Comparison of ENCODE assay signal across 8 mouse cellular contexts in genomic region chr7:122445056-122445455, GRCm38 (mm10).
DNase-seq lines count a peak whose midpoint lies in the region; ATAC-seq and TF ChIP-seq lines count a peak whose summit lies in the region.

No protein-coding gene starts in this region.

- peak; percentile 71 for TF ChIP-seq CTCF in lung, postnatal 0 days (IDR thresholded peaks at IDR 0.05)

- H3K27me3 ChIP-seq in lung, postnatal 0 days (replicated peaks; ENCODE audit: insufficient read depth, low read length): no peaks in the 10 kb centered on the region

- peak; percentile 2 to 14 for DNase-seq in heart, adult 18-20 months
- no peak for DNase-seq in heart, adult 11 months
- peak; percentile 50 to 71 for DNase-seq in right cerebral cortex, postnatal 10 days (ENCODE audit: low spot score in 2 of 2)
- no peak for DNase-seq in right cerebral cortex, postnatal 36 days (ENCODE audit: low spot score in 2 of 2)
- peak; percentile 78 to 87 for DNase-seq in cerebellum, postnatal 14 days
- DNase-seq in lung, postnatal 0 days (ENCODE audit: low spot score): peak; percentile 16
- DNase-seq in spleen, postnatal 36 days (ENCODE audit: low spot score in 2 of 2): peak; percentile 58 to 70
- no peak for DNase-seq in ovary, postnatal 36 days (ENCODE audit: low spot score)

- no peaks in the 10 kb centered on the region for H3K36me3 ChIP-seq in lung, postnatal 0 days (ENCODE audit: insufficient read depth, low read length)

- H3K4me1 ChIP-seq in lung, postnatal 0 days (ENCODE audit: insufficient read depth, low read depth, low read length): no peaks in the 10 kb centered on the region

- no peak for ATAC-seq in lung, postnatal 0 days

- no peak overlapping the region for H3K9ac ChIP-seq in lung, postnatal 0 days (replicated peaks; ENCODE audit: low read depth)

- no peaks in the 10 kb centered on the region for H3K9me3 ChIP-seq in lung, postnatal 0 days (ENCODE audit: low read length)

- TF ChIP-seq EP300 in lung, postnatal 0 days (IDR thresholded peaks at IDR 0.05): no peak

- H3K4me3 ChIP-seq in lung, postnatal 0 days (ENCODE audit: low read depth, low read length): no peak overlapping the region

- H3K4me2 ChIP-seq in lung, postnatal 0 days (replicated peaks; ENCODE audit: low read depth, low read length): no peak overlapping the region

- no peak overlapping the region for H3K27ac ChIP-seq in lung, postnatal 0 days (ENCODE audit: low read length)

- WGBS in lung, postnatal 0 days: 52% methylated on average over 6 of the region's 6 CpGs

Comparison
In these comparisons a context has a peak if more than half of its experiments do, and no peak if none do; other contexts are left out.
1. DNase-seq: peak in heart, adult 18-20 months (2 of 2), right cerebral cortex, postnatal 10 days (2 of 2), cerebellum, postnatal 14 days (2 of 2), lung, postnatal 0 days (single experiment) and spleen, postnatal 36 days (2 of 2); none in heart, adult 11 months (single experiment), right cerebral cortex, postnatal 36 days (0 of 2) and ovary, postnatal 36 days (single experiment).